Mouse (Mus musculus) cortical plate, adult 2 months (tissue): Measurements from ENCODE around the gene Evx2. TPM values are rescaled to one million over a fixed set of nuclear protein-coding genes. Genes with fewer than 3 reads are reported as not detected.

ENCODE experiments used
- H3K27ac ChIP-seq: fragments of 200-500 bp; 2 replicates; pipeline ENCODE4 v1.5.1; 2012; ENCODE audit warnings: low read length, control low read depth, inconsistent platforms; ENCODE audit not compliant: insufficient read depth
- H3K4me1 ChIP-seq: fragments of 200-500 bp; 2 replicates; pipeline ENCODE4 v1.6.1; 2011; ENCODE audit warnings: low read length; ENCODE audit not compliant: control insufficient read depth, insufficient read depth
- H3K4me3 ChIP-seq: fragments of 200-500 bp; 2 replicates; pipeline ENCODE4 v1.5.1; 2011; ENCODE audit warnings: mild to moderate bottlenecking, low read length, control low read depth; ENCODE audit not compliant: insufficient read depth
- CTCF ChIP-seq: fragments of 200-500 bp; IDR thresholded peaks from 2 replicates; pipeline ENCODE4 v1.5.1; 2011; ENCODE audit warnings: mild to moderate bottlenecking, control low read depth, low read length; ENCODE audit not compliant: insufficient read depth; ENCODE audit errors: extremely low read depth
- POLR2A ChIP-seq: fragments of 200-500 bp; IDR thresholded peaks from 2 replicates; pipeline ENCODE4 v1.6.1; 2011; ENCODE audit warnings: mild to moderate bottlenecking, low read length, control low read depth; ENCODE audit not compliant: insufficient read depth; ENCODE audit errors: extremely low read depth
- polyA plus RNA-seq: library from polyadenylated mRNA; depleted of rRNA; stranded (reverse); fragments of >200 nt; gene quantifications from 2 replicates; pipeline ENCODE4 v1.2.3, GENCODE M21; 2012

Gene Evx2
- polyA plus RNA-seq, 1 experiment: not detected

- H3K4me3 ChIP-seq: no peak overlapping the region
- TF ChIP-seq POLR2A: no peak
- TF ChIP-seq CTCF: no peak
Observed at GRCm38 (mm10) chr2:74657251-74658023, 1.9 kb downstream of the Evx2 start.

GRCm38 (mm10) chr2:74656632-74657021 lies 2.7 kb downstream of the Evx2 start:
- no peaks in the 10 kb centered on the region for H3K4me1 ChIP-seq
- no peak overlapping the region for H3K27ac ChIP-seq
- no peak overlapping the region for H3K4me3 ChIP-seq
- TF ChIP-seq CTCF (no peak), POLR2A (no peak)

More at GRCm38 (mm10) chr2:74657251-74658023, 1.9 kb downstream of the Evx2 start:
- Histone ChIP-seq H3K4me1 (no peaks in the 10 kb centered on the region), H3K27ac (no peak overlapping the region)

GRCm38 (mm10) chr2:74655821-74656631 lies 3.3 kb downstream of the Evx2 start:
- no peak for TF ChIP-seq POLR2A
- no peak for TF ChIP-seq CTCF
- Histone ChIP-seq H3K4me1 (no peaks in the 10 kb centered on the region), H3K4me3 (no peak overlapping the region), H3K27ac (no peak overlapping the region)

- Histone ChIP-seq H3K4me3 (no peak overlapping the region), H3K4me1 (no peaks in the 10 kb centered on the region), H3K27ac (no peak overlapping the region)
- no peak for TF ChIP-seq POLR2A
- TF ChIP-seq CTCF: no peak
Observed at GRCm38 (mm10) chr2:74655420-74655781, 4.0 kb downstream of the Evx2 start.

- Histone ChIP-seq H3K4me3 (no peak overlapping the region), H3K4me1 (no peaks in the 10 kb centered on the region), H3K27ac (no peak overlapping the region)
- TF ChIP-seq POLR2A: no peak
- no peak for TF ChIP-seq CTCF
Observed at GRCm38 (mm10) chr2:74654743-74655419, 4.5 kb downstream of the Evx2 start.

GRCm38 (mm10) chr2:74653781-74654535 lies 5.4 kb downstream of the Evx2 start:
- Histone ChIP-seq H3K4me3 (no peak overlapping the region), H3K27ac (no peak overlapping the region), H3K4me1 (no peaks in the 10 kb centered on the region)
- TF ChIP-seq CTCF (no peak), POLR2A (no peak)

- TF ChIP-seq CTCF (no peak), POLR2A (no peak)
- H3K4me1 ChIP-seq: no peaks in the 10 kb centered on the region
- H3K27ac ChIP-seq: no peak overlapping the region
- H3K4me3 ChIP-seq: no peak overlapping the region
Observed at GRCm38 (mm10) chr2:74652996-74653340, 6.4 kb downstream of the Evx2 start.

GRCm38 (mm10) chr2:74647082-74647864 lies 12.1 kb downstream of the Evx2 start:
- TF ChIP-seq CTCF (no peak), POLR2A (no peak)
- Histone ChIP-seq H3K4me3 (no peak overlapping the region), H3K27ac (no peak overlapping the region), H3K4me1 (no peaks in the 10 kb centered on the region)

- TF ChIP-seq POLR2A (no peak), CTCF (no peak)
- no peak overlapping the region for H3K4me3 ChIP-seq
- no peaks in the 10 kb centered on the region for H3K4me1 ChIP-seq
- no peak overlapping the region for H3K27ac ChIP-seq
Observed at GRCm38 (mm10) chr2:74645631-74646030, 13.7 kb downstream of the Evx2 start.
